Mouse (Mus musculus) ES-Bruce4 (cell line): Measurements from ENCODE around the gene Dctn2.

ENCODE experiments used
- CTCF ChIP-seq: IDR thresholded peaks from one replicate; pipeline ENCODE4 v1.8.1; 2011; ENCODE audit warnings: low read depth, low read length
- EP300 ChIP-seq: IDR thresholded peaks from 2 replicates; pipeline ENCODE4 v1.6.1; 2011; ENCODE audit warnings: low read depth, low read length; ENCODE audit not compliant: insufficient read depth
- POLR2A ChIP-seq: IDR thresholded peaks from one replicate; pipeline ENCODE4 v1.8.1; 2011; ENCODE audit warnings: low read length; ENCODE audit not compliant: insufficient read depth

DNA sequence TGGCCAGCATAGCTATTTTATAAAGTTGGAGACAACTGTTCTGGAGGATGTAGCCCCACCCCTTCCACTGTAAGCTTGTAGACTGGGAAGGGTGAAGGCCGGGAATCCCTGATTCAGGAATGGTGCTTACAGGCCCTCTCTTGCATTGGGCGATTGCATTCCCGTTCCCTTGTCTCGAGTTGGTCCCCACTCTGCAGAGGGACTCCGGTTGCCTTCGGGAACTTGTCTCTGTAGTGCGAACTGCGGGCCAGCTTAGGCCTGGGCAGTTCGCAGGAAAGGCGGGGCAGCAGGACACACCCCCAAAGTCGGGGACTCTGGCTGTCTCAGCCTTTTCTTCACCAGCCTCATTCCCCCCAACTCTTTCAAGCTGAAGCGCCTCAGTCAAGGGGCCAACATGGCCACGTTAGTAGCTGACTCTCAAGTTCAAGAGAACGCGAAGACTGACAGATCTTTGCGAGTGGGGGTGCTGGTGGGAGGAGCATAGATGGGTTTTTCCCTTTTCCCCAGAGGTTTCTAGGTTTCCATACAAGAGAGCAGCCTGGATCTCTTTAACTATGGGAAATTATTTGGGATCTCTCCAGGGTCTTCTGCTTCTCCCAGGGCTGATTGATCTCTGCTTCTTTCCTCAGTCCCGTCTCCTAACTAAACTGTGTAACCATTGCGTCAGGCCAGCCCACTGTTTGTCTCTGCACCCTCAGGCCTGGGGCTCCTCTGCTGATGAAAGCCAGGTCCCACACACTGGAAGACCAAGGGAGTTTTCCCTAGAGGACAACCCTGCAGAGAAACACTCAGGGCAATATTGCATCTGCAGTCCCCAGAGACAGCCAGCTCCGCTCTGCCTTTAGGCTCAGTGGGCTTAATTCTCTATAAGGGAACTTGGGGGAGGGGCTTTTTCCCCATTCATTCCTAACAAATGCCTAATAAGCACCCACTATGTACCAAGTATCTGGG is 25.0 kb downstream of the Dctn2 start:
- TF ChIP-seq POLR2A (no peak), CTCF (no peak), EP300 (no peak)
